Mouse (Mus musculus) left cerebral cortex, adult 2 months (tissue): Measurements from ENCODE around the gene Depdc7. TPM values are rescaled to one million over a fixed set of nuclear protein-coding genes. Genes with fewer than 3 reads are reported as not detected.

Experiments used
- DNase-seq, 2 experiments: peaks; one replicate each; pipeline ENCODE4 v3.0.0; 2021 to 2022; ENCODE audit warnings: low spot score in 2 of 2, mixed read lengths in 1 of 2; ENCODE audit errors: extremely low spot score in 1 of 2
- H3K27ac ChIP-seq: fragments of 200-600 bp; 2 replicates; pipeline ENCODE4 v1.8.1; 2022
- H3K4me3 ChIP-seq: fragments of 200-600 bp; 2 replicates; pipeline ENCODE4 v1.8.1; 2022
- CTCF ChIP-seq: fragments of 200-600 bp; IDR thresholded peaks from 2 replicates; pipeline ENCODE4 v1.8.1; 2022; ENCODE audit warnings: antibody characterized with exemption, mild to moderate bottlenecking, moderate library complexity
- intact Hi-C: fragments of 180-260 bp; cut with DNase I; formaldehyde crosslinking; loops from one replicate; pipeline ENCODE4 v1.15.1; 2025
- total RNA-seq, 2 experiments: library from RNA; stranded (reverse); gene quantifications; 2 replicates each; pipeline ENCODE4 v1.2.3; 2021

Gene Depdc7
- total RNA-seq, 2 experiments from 2014 or later: 0.63 to 1.4 TPM

DNA sequence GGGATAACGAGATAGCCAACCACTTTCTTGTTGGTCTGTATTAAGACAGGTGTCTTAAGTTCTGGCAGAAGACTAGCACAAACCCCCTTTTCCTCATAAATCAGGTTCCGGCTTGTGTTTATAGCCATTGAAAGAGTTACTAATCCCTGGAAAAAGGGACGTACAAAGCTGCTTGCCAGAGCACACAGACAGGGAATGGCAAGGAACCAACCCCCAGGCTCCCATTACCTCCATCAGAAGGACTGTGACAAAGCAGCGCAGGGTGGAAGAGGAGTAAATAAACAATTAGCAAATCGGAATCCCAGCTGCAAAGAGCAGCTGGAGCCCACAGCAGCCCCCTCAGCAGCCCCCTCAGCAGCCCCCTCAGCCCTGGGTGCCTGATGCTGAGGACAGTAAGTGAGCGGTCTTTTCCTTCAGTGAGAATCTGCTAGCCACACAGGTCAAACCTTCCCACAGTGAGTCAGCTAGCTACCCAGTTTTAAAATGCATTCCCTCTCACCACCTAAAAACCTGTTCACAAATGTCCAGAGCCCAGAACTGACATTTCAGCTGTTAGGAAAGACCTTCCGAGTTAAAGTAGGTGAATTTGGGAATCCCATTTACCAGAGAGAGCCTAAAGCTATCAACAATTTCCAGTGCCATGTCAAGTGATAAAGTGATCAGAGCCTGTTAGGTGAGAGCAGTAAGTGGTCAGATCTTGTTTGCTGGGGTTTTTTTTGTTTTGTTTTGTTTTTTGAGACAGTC lies 1.5 kb downstream of the Depdc7 start:
- no peak for DNase-seq
- no peak for TF ChIP-seq CTCF
- intact Hi-C loops: loop anchor here (5.0 kb wide), 1 partner anchor 54 kb away; no protein-coding TSS in a partner anchor
- Histone ChIP-seq H3K27ac (no peak overlapping the region), H3K4me3 (no peak overlapping the region)

DNA sequence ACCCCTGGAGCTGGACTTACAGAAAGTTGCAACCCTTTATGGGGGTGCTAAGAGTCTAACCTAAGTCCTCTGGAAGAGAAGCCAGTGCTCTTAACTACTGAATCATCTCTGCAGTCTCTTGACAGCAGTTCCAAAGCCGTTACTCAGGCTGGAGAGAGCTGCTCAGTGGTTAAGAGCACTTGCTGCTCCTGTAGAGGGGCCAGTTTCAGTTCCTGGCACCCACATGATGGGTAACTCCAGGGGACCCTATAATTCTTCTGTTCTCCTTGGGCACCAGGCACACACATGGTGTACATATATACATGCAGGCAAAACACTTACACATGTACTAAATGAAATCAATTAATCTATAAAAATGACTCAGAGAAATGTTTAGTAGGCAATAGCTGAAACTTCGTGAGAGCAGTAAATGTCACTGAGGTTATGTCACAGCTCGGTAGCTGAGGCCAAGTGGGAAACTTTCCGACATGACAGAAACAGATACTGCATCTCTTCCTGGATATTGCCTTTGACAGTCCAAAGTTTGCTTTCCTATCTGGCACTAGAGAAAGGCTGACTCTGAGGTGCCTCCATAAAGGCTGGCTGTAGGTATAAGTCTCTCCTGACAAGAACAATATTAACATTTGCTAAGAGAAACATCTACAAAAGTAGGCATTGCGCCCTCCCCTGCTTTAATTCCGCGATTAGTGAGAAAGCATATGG lies 2.3 kb downstream of the Depdc7 start:
- no peak overlapping the region for H3K27ac ChIP-seq
- no peak for TF ChIP-seq CTCF
- no peak for DNase-seq
- intact Hi-C loops: loop anchor here (5.0 kb wide), 1 partner anchor 53 kb away; no protein-coding TSS in a partner anchor
- H3K4me3 ChIP-seq: no peak overlapping the region

DNA sequence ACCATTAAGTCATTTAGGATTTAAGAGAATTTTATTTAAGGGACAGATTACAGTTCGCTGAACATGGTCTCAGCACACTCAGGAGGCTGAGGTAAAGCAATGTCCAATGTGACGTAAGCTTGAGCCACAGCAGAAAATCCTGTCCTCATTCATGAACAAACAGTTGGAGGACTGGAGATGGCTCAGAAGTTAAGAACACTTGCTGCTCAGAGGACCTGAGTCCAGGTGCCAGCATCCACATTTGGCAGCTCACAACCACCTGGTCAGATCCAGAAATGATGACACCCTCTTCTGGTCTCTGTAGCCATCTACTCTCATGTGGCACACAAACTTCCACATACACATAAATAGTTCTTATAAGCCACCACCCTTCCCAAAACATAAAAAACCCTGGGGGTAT lies 3.0 kb downstream of the Depdc7 start:
- TF ChIP-seq CTCF: no peak
- Histone ChIP-seq H3K27ac (no peak overlapping the region), H3K4me3 (no peak overlapping the region)
- intact Hi-C loops: loop anchor here (5.0 kb wide), 1 partner anchor 52 kb away; no protein-coding TSS in a partner anchor
- no peak for DNase-seq

DNA sequence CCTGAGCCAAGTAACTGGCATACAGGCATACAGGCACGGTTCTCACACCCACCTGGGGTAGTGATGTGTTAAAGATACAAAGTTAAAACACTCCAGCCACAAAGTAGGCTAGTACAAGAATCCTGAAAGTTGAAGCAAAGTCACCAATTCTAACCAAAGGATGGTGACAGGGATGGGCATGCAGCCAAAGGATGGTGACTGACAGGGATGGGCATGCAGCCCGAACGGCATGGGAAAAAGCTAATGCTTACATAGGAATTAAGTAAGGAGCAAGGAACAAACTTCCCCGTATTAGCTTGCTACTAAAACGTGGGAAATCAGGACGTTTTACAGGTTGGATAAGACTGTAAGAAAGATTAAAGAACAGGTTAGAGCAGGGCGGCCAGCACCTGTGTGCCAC lies 6.4 kb downstream of the Depdc7 start:
- intact Hi-C loops: no loop called here
- TF ChIP-seq CTCF: no peak

DNA sequence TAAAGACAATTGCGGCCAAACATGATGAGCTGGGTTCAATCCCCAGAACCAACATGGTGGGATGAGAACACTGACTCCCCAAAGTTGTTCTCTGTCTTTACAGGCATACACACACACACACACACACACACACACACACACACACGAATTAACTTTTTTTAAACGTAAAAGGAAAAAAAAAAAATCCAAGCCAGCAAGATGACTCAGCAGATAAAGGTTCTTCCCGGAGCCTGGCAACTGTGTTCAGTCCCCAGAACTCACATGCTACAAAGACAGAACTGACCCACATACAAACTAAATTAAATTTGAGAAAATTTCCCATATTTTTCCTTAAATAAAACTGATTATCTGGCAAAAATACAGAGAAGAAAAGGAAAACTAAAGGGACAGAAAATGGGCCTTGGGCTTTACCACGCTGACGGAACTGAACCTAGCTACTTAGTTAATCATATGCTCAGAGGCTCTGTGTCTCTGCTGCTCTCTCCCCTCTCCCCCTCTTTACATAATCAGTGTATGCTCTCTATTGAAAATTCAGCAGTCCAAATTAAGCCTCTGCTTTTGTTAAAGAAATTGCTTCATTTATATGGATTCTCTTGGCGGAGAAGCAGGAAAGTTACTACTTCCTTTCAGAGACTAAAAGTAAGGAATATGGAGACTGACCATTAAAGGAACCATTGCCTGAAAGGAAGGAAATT lies 10.0 kb downstream of the Depdc7 start:
- Histone ChIP-seq H3K4me3 (no peak overlapping the region), H3K27ac (no peak overlapping the region)
- TF ChIP-seq CTCF: no peak
- DNase-seq: no peak
- intact Hi-C loops: no loop called here

More for the DNA sequence above, 6.4 kb downstream of the Depdc7 start:
- H3K4me3 ChIP-seq: no peak overlapping the region
- H3K27ac ChIP-seq: no peak overlapping the region
- no peak for DNase-seq

DNA sequence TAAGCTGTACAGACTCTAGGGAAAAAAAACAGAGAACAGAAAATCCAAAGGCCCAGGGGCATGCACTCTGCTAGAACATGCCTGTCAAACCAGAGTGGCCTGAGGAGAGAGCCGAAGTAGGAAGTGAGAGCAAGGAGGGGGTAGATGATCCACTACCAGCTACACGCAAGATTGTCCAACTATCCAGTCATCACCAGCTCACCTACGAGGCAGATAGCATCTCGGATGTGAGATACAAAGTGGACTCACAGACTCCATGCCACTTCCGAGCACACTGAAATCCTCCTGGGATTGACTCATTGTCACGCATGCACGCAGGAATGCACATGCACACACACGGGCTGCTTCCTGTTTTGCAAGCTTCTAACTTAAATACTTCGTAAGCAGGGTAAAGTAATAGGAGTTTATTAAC lies 10.6 kb downstream of the Depdc7 start:
- no peak for DNase-seq
- Histone ChIP-seq H3K4me3 (no peak overlapping the region), H3K27ac (no peak overlapping the region)
- TF ChIP-seq CTCF: no peak
- intact Hi-C loops: no loop called here

DNA sequence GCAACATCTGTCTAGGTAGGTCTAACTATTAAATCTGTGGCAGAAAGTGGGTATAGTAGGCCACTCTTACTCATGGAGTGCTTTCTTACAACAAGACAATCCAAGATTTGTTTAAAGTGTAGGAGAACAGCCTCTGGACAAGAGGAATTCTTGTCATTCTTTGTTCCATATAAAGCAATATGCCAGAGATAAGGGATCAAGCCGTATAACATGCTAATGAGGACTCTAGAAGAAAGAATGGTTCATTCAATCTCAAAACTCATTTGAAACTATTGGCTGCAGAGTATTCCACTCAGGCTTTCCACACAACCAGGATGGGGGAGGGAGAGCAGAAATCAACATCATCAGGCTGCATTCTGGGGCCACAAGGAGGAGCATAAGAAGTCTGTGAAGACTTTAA lies 15.3 kb downstream of the Depdc7 start:
- Histone ChIP-seq H3K4me3 (no peak overlapping the region), H3K27ac (no peak overlapping the region)
- no peak for TF ChIP-seq CTCF
- DNase-seq: no peak
- intact Hi-C loops: no loop called here

DNA sequence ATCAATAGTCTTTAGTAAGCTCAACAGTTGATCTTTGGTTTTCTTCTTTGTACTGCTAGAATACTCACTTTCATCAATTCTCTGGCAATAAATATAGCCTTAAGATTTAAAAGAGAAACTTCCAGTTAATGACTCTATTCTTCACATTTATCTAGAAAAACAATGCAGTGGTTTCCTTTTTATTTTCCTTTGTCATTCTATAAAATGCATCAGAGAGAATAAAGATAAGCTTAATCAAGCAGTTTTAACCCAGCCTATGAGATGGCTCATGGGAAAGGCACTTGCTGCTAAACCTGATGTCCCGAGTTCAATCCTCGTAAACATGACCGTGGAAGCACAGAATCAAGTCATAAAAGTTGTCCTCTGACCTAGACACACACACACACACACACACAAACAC lies 20.7 kb downstream of the Depdc7 start:
- Histone ChIP-seq H3K27ac (no peak overlapping the region), H3K4me3 (no peak overlapping the region)
- intact Hi-C loops: no loop called here
- DNase-seq: no peak
- TF ChIP-seq CTCF: no peak

DNA sequence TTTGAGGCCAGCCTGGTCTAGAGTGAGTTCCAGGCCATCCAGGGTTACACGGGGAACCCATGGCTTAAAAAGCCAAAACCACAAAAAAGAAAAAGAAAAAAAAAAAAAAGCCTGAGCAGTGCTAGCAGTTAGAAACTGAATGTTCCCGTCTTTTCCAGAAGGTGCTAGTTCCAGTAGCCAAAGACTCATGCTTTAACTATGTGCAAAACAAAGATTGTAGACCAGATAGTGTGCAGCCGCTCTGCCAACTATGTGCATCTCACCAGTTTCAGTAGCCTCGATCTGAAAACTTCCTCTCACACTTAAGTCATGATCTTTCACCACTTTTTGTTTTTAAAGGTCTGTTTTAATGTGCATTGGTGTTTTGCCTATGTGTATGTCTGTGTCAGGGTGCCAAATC lies 24.9 kb downstream of the Depdc7 start:
- Histone ChIP-seq H3K27ac (no peak overlapping the region), H3K4me3 (no peak overlapping the region)
- intact Hi-C loops: no loop called here
- no peak for DNase-seq
- TF ChIP-seq CTCF: no peak

DNA sequence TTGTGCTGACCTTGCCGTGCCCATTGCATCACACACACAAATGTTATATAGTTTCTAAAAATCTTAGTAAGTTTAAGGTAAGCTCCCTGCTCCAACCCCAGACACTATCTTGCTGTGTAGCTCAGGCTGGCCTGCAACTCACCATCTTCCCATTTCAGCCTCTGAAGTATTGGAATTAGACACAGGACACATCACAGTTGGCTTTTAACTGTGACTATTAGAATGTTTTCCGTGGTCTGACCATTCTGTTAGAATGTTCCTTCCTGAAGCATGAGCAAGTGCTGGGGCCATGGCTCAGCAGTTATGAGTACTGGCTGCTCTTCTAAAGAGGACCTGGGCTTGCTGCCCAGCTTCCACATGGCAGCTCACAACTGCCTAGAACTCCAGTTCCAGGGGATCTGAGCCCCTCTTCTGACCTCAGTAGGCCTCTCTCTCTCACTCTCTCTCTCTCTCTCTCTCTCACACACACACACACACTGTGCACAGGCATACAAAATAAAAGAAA lies 25.4 kb downstream of the Depdc7 start:
- intact Hi-C loops: no loop called here
- no peak overlapping the region for H3K4me3 ChIP-seq
- TF ChIP-seq CTCF: no peak
- no peak for DNase-seq
- no peak overlapping the region for H3K27ac ChIP-seq

DNA sequence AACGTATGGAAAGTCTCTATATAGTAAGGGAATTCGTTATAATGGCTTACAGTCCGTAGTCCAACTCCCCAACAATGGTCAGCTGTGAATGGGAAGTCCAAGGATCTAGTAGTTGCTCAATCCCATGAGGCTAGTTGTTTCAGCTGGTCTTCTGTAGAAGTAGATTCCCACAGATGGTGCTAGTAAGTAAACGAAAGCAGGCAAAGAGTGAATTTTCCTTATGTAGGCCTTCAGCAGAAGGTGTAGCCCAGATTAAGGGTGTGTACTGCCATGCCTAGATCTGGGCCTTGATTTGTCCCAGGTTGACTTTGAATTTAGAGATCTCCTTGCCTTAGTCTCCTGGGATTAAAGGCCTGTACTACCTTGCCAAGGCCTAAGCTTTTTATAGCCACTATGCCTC lies 26.4 kb downstream of the Depdc7 start, which contains the start of gene Pin1rt1:
Pin1rt1 (minus strand) TSS at position 101 of the 400 bp plus-strand sequence.
- intact Hi-C loops: no loop called here
- TF ChIP-seq CTCF: no peak
- Histone ChIP-seq H3K27ac (no peak within 1 kb of the TSS), H3K4me3 (no peak within 1 kb of the TSS)
- no peak for DNase-seq

DNA sequence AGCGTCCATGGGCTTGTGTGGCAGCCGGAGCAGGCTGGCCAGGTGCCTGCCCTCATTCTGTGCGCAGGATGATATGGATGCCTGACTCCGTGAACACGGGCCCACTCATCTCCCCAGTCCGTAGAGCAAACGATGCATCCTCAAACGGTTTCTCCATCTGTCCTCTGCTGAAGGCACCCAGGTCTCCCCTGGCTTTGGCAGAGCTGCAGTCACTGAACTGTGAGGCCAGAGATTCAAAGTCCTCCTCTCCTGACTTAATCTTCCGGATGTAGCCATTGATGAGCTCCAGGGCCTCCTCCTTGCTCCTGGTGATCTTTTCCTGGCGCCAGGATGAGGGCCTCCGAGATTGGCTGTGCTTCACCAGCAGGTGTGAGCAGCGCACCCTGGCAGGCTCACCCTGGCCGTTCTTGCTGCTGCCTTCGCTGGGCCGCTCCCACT lies 28.4 kb downstream of the Depdc7 start:
- Histone ChIP-seq H3K27ac (no peak overlapping the region), H3K4me3 (no peak overlapping the region)
- DNase-seq: no peak
- TF ChIP-seq CTCF: no peak
- intact Hi-C loops: no loop called here
